Mouse (Mus musculus) neural tube, embryonic 13.5 days (tissue): ENCODE results near the gene Cx3cr1. TPM values are rescaled to one million over a fixed set of nuclear protein-coding genes. Genes with fewer than 3 reads are reported as not detected.

ENCODE experiments used
- ATAC-seq: fragments of 200-750 bp; cut with Nextera tagmentation; 2 replicates; pipeline ENCODE4 v1.8.0; 2017; ENCODE audit warnings: low read depth, mild to moderate bottlenecking, moderate TSS enrichment, moderate library complexity
- H3K27ac ChIP-seq: fragments of 300-500 bp; sonication (generic); replicated peaks from 2 replicates; pipeline ENCODE4 v1.5.1; 2015; ENCODE audit warnings: moderate library complexity, mild to moderate bottlenecking, inconsistent platforms
- H3K27me3 ChIP-seq: fragments of 300-500 bp; sonication (generic); 2 replicates; pipeline ENCODE4 v1.6.1; 2015; ENCODE audit warnings: mild to moderate bottlenecking, inconsistent platforms
- H3K36me3 ChIP-seq: fragments of 300-500 bp; sonication (generic); 2 replicates; pipeline ENCODE4 v1.6.1; 2015; ENCODE audit warnings: mild to moderate bottlenecking, inconsistent platforms
- H3K4me1 ChIP-seq: fragments of 300-500 bp; sonication (generic); replicated peaks from 2 replicates; pipeline ENCODE4 v1.6.1; 2015; ENCODE audit warnings: inconsistent platforms
- H3K4me2 ChIP-seq: fragments of 300-500 bp; sonication (generic); 2 replicates; pipeline ENCODE4 v1.6.1; 2015; ENCODE audit warnings: inconsistent platforms, mild to moderate bottlenecking, moderate library complexity
- H3K4me3 ChIP-seq: fragments of 300-500 bp; sonication (generic); 2 replicates; pipeline ENCODE4 v1.5.1; 2015; ENCODE audit warnings: mild to moderate bottlenecking, inconsistent platforms
- H3K9ac ChIP-seq: fragments of 300-500 bp; sonication (generic); 2 replicates; pipeline ENCODE4 v1.6.1; 2015; ENCODE audit warnings: moderate library complexity, mild to moderate bottlenecking, inconsistent platforms
- H3K9me3 ChIP-seq: fragments of 300-500 bp; sonication (generic); 2 replicates; pipeline ENCODE4 v1.6.1; 2016; ENCODE audit warnings: inconsistent platforms
- WGBS: fragments of 180-500 bp; shearing (Covaris S2); methylation state at CpG from one replicate; pipeline ENCODE4 v1.1.7; 2015; 5-methylcytosine and 5-hydroxymethylcytosine counted together
- polyA plus RNA-seq: library from polyadenylated mRNA; unstranded; fragments of >200 nt; fragmentation: Nextera tagmentation; extraction: Ambion mirVana; gene quantifications from 2 replicates; pipeline ENCODE4 v1.2.1, GENCODE M21; 2015

Gene Cx3cr1
- polyA plus RNA-seq, 1 experiment from 2014 or later: 11.9 TPM

DNA sequence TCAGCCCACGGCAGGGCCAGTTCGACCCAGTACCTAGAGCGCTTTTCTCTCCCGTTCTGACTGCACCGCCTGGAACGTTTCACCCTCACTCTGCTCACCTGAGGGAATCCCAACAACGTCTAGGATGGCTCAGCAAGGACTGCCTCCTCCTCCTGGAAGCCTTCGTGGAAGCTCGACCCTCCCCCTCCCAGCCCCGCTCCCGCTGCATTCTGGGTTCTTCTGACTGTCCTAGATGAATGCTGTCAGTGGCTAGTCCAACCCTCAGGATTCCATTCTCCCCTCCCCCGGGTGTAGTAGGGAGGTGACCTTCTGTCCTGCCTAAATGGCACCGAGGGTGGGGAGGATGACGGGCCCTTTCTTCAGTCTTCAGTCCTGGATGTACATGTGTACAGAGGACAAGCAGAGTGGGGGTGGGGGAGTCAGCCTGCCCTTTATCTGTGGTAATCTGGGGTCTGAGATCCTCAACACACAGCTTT, 85.1 kb downstream of the Cx3cr1 start, which contains the start of gene Csrnp1:
TSS of gene Csrnp1 (minus strand) at position 123 of the 476 bp plus-strand sequence.
- no peak for ATAC-seq
- Histone ChIP-seq H3K27ac (no peak within 1 kb of the TSS), H3K27me3 (peaks cover 32% of the 10 kb centered on the region), H3K9ac (peak within 1 kb of the TSS; percentile 75), H3K4me3 (peak within 1 kb of the TSS; percentile 60), H3K9me3 (no peaks in the 10 kb centered on the region), H3K36me3 (no peaks in the 10 kb centered on the region), H3K4me1 (peaks cover 44% of the 10 kb centered on the region), H3K4me2 (peak within 1 kb of the TSS; percentile 87)
- 10% methylated on average over 14 of the region's 14 CpGs for WGBS

DNA sequence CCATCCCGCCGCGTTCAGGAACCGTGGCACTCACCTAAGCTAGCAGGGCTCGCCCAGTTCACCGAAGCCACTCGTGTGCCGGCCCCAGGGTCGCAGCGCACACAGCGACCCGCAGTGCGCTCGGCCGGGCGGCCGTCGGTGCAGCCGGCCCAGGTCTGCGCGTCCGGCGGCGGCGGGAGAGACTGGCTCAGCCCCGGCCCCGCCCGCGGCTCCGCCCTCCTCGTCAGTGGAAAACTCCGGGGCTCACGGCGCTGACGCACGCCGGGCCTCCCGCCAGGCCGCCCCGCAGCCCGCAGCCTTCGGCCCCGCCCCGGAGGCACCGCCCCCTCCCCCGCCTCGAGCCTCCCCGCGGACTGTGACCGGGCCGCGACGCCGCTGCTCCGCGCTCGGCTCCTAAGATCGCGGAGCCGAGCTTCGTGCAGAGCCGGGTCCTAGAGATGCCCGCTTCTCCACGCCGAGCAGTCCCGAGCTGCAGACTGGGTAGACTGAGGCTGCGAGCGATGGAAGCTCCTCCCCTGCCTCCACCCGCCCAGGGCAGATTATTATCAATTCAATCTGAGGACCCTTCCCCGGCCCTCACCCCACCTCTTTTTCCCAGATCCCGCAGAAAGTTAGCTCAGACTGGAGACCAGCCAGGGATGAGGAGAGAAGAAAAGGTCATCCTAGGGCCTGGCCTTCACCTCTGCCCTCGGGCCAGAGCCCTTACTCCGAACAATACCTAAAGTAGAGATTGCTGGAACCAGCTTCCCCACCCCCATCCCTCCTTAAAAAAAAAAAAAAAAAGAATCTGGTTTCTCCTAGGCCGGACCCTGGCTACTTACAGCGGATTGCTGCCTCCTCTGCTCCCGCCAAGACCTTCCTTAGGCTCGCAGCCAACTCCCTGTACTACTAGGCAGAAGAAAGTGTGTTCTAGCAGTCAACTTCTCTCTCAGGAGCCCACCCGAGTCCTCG, 85.8 kb downstream of the Cx3cr1 start:
- peak; percentile 67 for ATAC-seq
- no peaks in the 10 kb centered on the region for H3K36me3 ChIP-seq
- H3K9ac ChIP-seq: peak overlapping the region; percentile 75
- peaks cover 32% of the 10 kb centered on the region for H3K27me3 ChIP-seq
- H3K4me3 ChIP-seq: peak overlapping the region; percentile 60
- no peaks in the 10 kb centered on the region for H3K9me3 ChIP-seq
- H3K4me1 ChIP-seq: peaks cover 45% of the 10 kb centered on the region
- WGBS: 1% methylated on average over 75 of the region's 79 CpGs
- peak overlapping the region; percentile 87 for H3K4me2 ChIP-seq
- H3K27ac ChIP-seq: no peak overlapping the region

DNA sequence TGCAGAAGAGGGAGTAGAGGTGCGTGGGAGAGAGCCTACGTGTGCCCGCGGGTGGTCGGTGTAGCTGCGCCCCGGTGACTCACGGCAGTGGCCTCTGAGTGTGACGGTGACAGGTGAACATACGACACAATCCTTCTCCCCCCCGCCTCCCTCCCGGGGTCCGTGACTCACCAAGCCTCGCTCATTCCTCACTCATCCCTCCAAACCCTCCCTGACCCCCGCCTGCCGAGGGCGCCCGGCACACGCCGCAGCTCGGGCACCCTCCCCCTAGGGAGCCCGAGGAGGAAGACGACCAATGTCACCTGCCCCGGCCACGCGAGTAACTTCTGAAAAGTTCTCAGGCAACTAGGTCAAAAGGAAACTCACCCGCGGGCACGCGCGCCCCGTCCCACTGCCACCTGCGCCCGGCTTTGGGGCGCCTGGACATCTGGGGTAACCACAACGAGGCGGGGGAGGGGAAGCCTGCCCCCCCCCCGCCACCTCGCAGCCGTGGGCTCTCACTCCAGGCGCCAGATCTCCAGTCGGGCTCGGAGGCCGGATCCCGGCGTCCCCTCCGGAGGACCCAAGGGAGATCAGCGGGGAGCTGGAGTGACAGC, 86.6 kb downstream of the Cx3cr1 start:
- WGBS: 2% methylated on average over 46 of the region's 48 CpGs
- H3K27ac ChIP-seq: no peak overlapping the region
- H3K4me3 ChIP-seq: peak overlapping the region; percentile 60
- peak overlapping the region; percentile 75 for H3K9ac ChIP-seq
- H3K27me3 ChIP-seq: peaks cover 32% of the 10 kb centered on the region
- H3K4me2 ChIP-seq: peak overlapping the region; percentile 87
- H3K36me3 ChIP-seq: no peaks in the 10 kb centered on the region
- peaks cover 53% of the 10 kb centered on the region for H3K4me1 ChIP-seq
- H3K9me3 ChIP-seq: no peaks in the 10 kb centered on the region
- ATAC-seq: no peak

- Histone ChIP-seq H3K9ac (peak overlapping the region; percentile 75; the same call in 1 of the 2 replicates), H3K36me3 (no peaks in the 10 kb centered on the region), H3K4me2 (peak overlapping the region; percentile 87), H3K4me1 (peaks cover 60% of the 10 kb centered on the region), H3K27me3 (peaks cover 32% of the 10 kb centered on the region), H3K4me3 (peak overlapping the region; percentile 60), H3K9me3 (no peaks in the 10 kb centered on the region), H3K27ac (no peak overlapping the region; the same call in 1 of the 2 replicates)
- 2% methylated on average over 11 of the region's 11 CpGs for WGBS
- ATAC-seq: peak; percentile 24; the same call in 1 of the 2 replicates
Observed at GRCm38 (mm10) chr9:119982241-119982811, 87.4 kb downstream of the Cx3cr1 start.

DNA sequence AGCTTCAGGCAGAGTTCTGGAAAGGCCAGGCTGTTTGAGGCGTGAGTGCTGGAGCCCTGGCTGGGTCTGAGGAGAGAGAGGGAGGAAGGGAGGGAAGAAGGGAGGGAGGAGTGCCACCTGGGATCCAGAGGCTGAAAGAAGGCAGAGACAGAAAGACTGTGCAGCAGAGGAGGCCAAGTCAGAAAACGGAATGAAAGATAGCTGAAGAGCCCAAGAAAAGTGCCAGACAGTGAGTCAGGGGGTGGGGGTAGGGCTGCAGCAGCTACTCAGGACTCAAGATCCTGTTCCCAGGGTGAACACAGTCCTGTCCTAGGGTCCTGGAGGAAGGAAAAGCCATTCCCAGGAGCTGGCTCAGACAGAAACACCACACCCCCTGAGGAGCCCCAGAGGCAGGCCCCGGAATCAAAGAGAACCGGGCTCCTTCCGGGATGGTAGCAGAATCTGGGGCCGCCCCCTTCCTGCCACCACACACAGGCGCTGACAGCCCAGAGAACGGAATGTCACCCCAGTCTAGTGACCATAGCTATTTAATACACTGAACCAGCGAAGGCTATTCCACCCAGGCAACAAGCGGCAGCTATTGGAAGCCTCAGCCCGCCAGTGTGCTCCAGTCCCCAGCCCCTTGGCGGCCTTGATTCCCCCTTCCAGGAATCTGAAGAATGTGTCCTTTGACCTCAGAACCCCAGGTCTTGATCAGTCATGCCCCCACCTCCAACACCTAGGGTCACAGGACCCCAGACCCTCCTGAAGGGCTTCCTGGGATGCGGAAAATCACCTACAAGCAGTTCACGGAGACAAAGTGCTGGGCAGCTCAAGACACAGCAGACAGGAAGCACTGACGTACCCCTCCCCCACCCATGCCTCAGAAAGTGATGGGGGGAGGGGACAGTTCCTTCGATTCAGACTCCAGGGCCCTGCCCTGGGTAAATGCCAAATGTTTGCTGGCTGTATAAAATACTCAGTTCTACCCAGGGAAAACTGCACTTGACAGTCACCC, 88.2 kb downstream of the Cx3cr1 start:
- Histone ChIP-seq H3K9ac (peak overlapping the region; percentile 75), H3K4me3 (peak overlapping the region; percentile 60)
- ATAC-seq: peak; percentile 5; the same call in 1 of the 2 replicates

GRCm38 (mm10) chr9:119980770-119981182, 88.9 kb downstream of the Cx3cr1 start:
- H3K4me3 ChIP-seq: no peak overlapping the region
- H3K27ac ChIP-seq: peak overlapping the region; percentile 75
- ATAC-seq: no peak
- peak overlapping the region; percentile 87 for H3K4me2 ChIP-seq
- H3K9me3 ChIP-seq: no peaks in the 10 kb centered on the region
- H3K27me3 ChIP-seq: peaks cover 28% of the 10 kb centered on the region
- H3K9ac ChIP-seq: peak overlapping the region; percentile 54; the same call in 1 of the 2 replicates
- H3K4me1 ChIP-seq: peaks cover 64% of the 10 kb centered on the region
- WGBS: 9% methylated on average over 4 of the region's 4 CpGs
- H3K36me3 ChIP-seq: no peaks in the 10 kb centered on the region

More for the DNA sequence above, 88.2 kb downstream of the Cx3cr1 start:
- WGBS: 2% methylated on average over 16 of the region's 16 CpGs
- no peaks in the 10 kb centered on the region for H3K9me3 ChIP-seq
- peak overlapping the region; percentile 75 for H3K27ac ChIP-seq
- H3K4me1 ChIP-seq: peaks cover 64% of the 10 kb centered on the region
- no peaks in the 10 kb centered on the region for H3K36me3 ChIP-seq
- peaks cover 28% of the 10 kb centered on the region for H3K27me3 ChIP-seq
- H3K4me2 ChIP-seq: peak overlapping the region; percentile 87

DNA sequence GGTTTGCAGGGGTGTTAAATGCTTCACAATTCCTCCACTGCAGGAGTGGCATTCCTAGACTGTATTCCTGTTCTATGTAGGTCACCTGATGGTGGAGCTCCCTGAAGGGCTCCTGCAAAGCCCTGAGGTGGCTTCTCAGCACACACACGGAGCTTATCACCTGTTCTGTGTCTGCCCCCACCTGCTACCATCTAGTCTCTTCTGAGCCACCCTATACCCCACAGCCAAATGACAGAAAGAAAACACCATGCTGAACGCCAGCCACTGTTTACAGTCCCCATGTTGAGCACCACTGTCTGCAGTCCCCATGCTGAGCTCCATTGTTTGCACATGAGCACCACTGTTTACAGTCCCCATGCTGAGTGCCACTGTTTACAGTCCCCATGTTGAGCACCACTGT, 89.9 kb downstream of the Cx3cr1 start:
- 50% methylated on average over 2 of the region's 2 CpGs for WGBS
- Histone ChIP-seq H3K9ac (no peak overlapping the region), H3K4me2 (no peak overlapping the region), H3K9me3 (no peaks in the 10 kb centered on the region), H3K27ac (no peak overlapping the region), H3K4me3 (no peak overlapping the region), H3K27me3 (peaks cover 28% of the 10 kb centered on the region), H3K36me3 (no peaks in the 10 kb centered on the region), H3K4me1 (peaks cover 64% of the 10 kb centered on the region)
- ATAC-seq: no peak

DNA sequence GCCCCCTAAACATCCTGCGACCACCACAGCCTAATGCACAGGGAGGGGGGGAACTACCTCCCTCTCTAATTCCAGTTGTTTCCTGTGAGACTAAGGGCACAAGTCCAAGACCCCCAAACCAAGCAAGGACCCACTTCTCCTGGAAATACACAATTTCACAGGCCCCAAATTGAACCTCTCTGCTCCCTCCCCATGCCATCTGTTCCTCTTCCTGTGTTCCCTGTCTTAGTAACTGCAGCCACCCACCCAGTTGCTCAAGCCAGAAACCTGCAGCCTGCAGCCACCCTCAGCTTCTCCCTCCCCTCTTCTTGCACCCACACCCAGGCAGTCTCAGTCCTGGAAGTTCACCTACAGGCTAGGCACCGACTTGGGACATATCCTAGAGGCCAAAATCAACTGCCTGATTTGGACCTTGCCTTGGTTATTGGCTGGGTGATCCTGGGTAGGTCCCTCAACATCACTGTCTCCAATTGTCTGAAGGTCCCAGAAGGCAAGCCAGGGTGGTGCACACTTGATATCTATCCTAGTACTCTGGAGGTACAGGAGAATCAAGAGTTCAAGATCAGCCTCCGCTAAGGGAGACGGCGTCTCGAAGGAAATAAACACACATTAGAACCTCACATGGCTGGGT, 90.8 kb downstream of the Cx3cr1 start:
- peaks cover 21% of the 10 kb centered on the region for H3K27me3 ChIP-seq
- 90% methylated on average over 6 of the region's 6 CpGs for WGBS
- H3K4me1 ChIP-seq: peaks cover 57% of the 10 kb centered on the region
- no peak overlapping the region for H3K4me2 ChIP-seq
- ATAC-seq: no peak
- H3K9me3 ChIP-seq: no peaks in the 10 kb centered on the region
- H3K9ac ChIP-seq: no peak overlapping the region
- no peak overlapping the region for H3K4me3 ChIP-seq
- H3K36me3 ChIP-seq: peaks cover 2% of the 10 kb centered on the region; the same call in 1 of the 2 replicates
- H3K27ac ChIP-seq: no peak overlapping the region

GRCm38 (mm10) chr9:119978151-119978810, 91.4 kb downstream of the Cx3cr1 start:
- H3K4me3 ChIP-seq: no peak overlapping the region
- H3K27ac ChIP-seq: no peak overlapping the region
- H3K4me2 ChIP-seq: no peak overlapping the region
- peaks cover 17% of the 10 kb centered on the region for H3K27me3 ChIP-seq
- H3K4me1 ChIP-seq: peaks cover 53% of the 10 kb centered on the region
- H3K9me3 ChIP-seq: no peaks in the 10 kb centered on the region
- H3K9ac ChIP-seq: no peak overlapping the region
- H3K36me3 ChIP-seq: peaks cover 6% of the 10 kb centered on the region; the same call in 1 of the 2 replicates
- no peak for ATAC-seq
- WGBS: 63% methylated on average over 9 of the region's 9 CpGs

GRCm38 (mm10) chr9:119977557-119978060, 92.1 kb downstream of the Cx3cr1 start:
- H3K4me1 ChIP-seq: peaks cover 46% of the 10 kb centered on the region

More at GRCm38 (mm10) chr9:119977557-119978060, 92.1 kb downstream of the Cx3cr1 start:
- ATAC-seq: no peak
- H3K4me3 ChIP-seq: no peak overlapping the region
- peaks cover 11% of the 10 kb centered on the region for H3K27me3 ChIP-seq
- no peak overlapping the region for H3K4me2 ChIP-seq
- peaks cover 10% of the 10 kb centered on the region; the same call in 1 of the 2 replicates for H3K36me3 ChIP-seq
- H3K9me3 ChIP-seq: no peaks in the 10 kb centered on the region
- no peak overlapping the region for H3K27ac ChIP-seq
- H3K9ac ChIP-seq: 0 out of 2 replicates have a peak overlapping the region, but pooled peaks have one; percentile 17
- WGBS: 43% methylated on average over 5 of the region's 5 CpGs
